Mouse (Mus musculus): Measurements from ENCODE around the gene Fam98b.

The Fam98b gene

DNA sequence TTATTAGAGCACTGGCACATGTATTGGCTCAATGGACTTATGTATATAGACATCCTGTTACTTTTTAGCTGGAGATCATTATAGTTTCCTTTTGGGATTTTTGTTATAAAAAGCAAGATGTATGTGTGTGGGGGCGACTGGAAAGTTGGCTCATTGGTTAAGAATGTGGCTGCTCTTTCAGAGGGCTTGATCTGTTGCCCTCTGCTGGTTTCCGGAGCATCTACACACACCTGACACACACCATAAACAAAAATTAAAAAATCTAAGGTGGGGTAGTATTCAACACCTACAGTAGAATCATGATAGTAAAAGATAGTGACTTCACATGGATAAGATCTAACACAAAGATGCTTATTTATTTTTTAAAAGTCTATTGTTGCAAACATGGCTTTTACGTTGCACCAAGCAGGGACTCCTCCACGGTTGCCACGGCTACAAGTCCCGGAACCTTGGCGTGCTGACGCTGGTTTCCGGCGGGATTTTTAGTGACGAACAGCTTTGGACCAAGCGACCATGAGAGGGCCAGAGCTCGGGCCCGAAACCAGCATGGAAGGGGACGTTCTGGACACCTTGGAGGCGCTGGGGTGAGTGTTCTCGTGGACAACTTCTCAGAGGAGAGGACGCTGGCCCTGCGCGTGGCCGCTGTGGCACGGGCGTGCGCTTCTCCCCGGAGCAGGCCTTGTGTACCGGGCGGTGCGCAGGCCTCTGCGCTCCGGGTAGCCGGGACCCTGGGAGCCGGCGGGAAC is at the start of gene Fam98b:
Gene Fam98b (plus strand): TSS at position 485 of the 746 bp plus-strand sequence.
- DNase-seq (ENCODE audit: low read depth, low spot score), result peak; percentile 57

GRCm38 (mm10) chr2:117200869-117201338 is 48.6 kb upstream of the Fam98b start:
- no peak for DNase-seq (ENCODE audit: low read depth, low spot score)

GRCm38 (mm10) chr2:117203350-117203749 is 46.2 kb upstream of the Fam98b start:
- no peak for DNase-seq (ENCODE audit: low read depth, low spot score)

DNA sequence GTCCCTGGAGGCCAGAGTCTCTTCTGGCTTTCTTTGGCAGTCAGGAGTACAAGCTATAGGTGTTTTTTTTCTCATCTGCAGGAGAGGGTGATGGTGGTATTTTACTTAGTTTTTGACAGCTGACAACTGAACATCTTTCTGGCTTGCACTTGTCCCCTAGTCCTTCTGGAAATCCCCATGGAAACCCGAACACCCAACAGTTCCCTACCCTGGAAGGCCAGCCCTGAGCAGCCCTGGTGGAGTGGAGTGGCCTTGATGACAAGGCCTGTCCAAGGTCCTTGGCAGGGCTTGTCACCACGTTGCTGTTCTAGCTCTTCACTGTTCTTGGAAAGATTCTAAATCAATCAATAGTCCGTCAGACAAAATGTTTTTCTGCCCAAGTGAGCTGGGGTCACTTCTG is 45.0 kb upstream of the Fam98b start:
- DNase-seq (ENCODE audit: low read depth, low spot score), result no peak

DNA sequence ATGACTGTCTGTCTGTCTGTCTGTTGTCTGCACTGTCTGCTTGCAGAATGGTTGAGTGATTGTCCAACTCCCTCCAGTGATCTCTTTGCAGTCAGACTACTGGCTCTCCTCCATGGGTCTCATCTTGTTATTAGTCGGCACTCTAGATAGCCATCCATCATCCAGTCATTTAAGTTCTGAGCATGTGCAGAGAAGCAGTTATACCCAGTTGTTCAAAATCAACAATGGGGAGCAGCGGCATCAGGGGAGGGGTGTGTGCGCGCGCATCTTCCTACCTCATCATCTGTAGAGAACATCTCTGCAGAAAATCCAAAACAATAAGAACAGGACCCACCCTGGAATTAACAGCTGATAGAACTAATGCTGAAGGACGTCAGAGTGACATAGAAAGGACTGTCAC is 44.5 kb upstream of the Fam98b start:
- no peak for DNase-seq (ENCODE audit: low read depth, low spot score)

DNA sequence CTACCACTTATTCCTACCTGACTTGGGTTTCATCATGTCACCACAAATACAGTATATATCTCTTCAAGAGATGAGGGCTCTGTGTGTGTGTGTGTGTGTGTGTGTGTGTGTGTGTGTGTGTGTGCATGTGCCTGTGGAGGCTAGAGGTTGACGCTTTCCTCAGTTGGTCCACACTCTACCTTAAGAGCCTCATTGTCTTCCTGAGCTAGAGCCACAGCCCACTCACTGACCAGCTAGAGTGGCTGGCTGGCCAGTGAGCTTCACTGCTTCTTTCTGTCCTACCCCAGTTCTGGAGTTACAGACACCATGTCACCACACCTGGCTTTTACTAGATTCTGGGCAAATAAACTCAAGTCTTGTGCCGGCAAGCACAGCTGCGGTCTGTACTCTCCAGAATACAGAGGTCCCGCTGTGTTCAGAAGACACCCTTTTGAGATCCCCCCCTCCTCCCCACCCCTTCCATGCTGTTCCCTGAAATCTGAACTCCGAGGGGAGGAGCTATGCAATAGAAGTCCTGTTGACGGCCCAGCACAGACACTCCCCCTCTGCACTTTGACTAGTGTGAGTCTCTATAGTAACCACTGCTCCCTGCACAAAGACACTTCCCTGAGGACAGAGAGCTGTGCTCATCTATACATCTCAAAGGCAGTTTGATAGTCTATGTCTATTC is 39.0 kb upstream of the Fam98b start:
- peak; percentile 25 for DNase-seq (ENCODE audit: low read depth, low spot score)

GRCm38 (mm10) chr2:117216152-117216551 is 33.4 kb upstream of the Fam98b start:
- no peak for DNase-seq (ENCODE audit: low read depth, low spot score)

GRCm38 (mm10) chr2:117217695-117218216 is 31.8 kb upstream of the Fam98b start:
- no peak for DNase-seq (ENCODE audit: low read depth, low spot score)

- no peak for DNase-seq (ENCODE audit: low read depth, low spot score)
These were observed 30.0 kb upstream of the Fam98b start for GRCm38 (mm10) chr2:117219536-117219935.

GRCm38 (mm10) chr2:117222651-117223050 is 26.9 kb upstream of the Fam98b start:
- no peak for DNase-seq (ENCODE audit: low read depth, low spot score)

- DNase-seq (ENCODE audit: low read depth, low spot score), result no peak
These were observed 20.9 kb upstream of the Fam98b start for GRCm38 (mm10) chr2:117228601-117229125.

- no peak for DNase-seq (ENCODE audit: low read depth, low spot score)
These were observed 19.3 kb upstream of the Fam98b start for GRCm38 (mm10) chr2:117230261-117230660.

DNA sequence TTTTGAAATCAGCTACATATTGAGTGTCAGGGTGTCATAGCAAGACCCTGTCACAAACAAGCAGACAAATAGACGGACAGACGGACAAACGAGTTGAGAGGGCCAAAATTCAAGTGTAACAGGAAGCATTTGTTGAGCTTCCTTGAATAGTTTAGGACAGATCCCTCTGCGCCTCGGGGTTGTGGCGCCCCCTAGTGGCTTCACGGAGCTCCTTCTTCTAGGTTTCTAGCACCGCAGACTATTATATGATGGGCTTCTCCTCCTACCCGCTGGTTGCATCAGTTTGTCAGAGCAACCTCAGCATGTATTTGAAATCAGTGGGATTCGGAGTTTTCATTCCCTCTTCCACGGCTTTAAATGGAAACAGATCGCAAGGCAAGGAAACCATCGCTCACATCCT is 18.3 kb upstream of the Fam98b start:
- DNase-seq (ENCODE audit: low read depth, low spot score), result peak; percentile 68

DNA sequence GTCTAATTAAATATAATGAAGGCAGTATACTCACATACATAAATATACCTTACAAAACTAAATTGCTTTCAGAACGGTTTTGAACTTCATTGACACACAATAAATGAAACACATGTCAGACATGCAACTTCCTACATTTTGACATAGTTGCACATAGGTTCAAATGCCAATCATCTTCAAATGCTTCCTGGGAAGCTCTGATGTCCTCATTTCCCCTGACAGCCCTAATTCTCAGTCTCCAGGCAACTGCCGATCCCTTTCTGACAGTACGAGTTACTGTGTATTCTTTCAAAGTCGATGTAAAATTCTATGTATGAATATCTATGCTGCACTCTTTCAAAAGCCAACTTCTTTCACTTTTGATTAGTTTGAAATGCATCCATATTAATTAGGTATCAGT is 7.6 kb upstream of the Fam98b start:
- DNase-seq (ENCODE audit: low read depth, low spot score), result no peak

DNA sequence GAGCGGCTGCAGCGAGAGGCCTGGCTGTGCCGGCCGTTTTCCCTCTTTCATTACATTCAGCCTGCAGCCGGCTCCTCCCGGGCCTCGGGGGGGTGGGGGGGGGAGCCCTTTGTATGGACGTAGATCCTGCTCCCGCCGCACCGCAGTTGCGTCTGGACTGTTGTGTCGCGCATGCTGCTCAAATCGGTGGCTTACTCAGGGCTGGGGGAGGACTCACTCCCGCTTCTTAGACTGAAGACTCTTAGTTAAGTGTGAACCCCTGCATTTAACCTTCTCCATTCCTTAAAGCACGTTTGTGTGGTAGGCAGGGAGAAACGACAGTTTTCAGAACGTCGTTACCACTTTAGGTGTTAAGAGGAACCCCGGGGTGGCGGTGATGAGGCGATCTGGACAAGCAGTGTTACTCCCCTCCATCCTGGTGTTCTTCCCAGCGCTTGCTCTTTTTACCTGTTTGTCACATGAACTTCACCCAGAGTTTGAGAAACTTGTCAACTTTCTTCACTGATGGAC is 517 bp downstream of the Fam98b start:
- DNase-seq (ENCODE audit: low read depth, low spot score), result no peak

- no peak for DNase-seq (ENCODE audit: low read depth, low spot score)
These were observed 5.9 kb downstream of the Fam98b start for GRCm38 (mm10) chr2:117255415-117255814.

DNA sequence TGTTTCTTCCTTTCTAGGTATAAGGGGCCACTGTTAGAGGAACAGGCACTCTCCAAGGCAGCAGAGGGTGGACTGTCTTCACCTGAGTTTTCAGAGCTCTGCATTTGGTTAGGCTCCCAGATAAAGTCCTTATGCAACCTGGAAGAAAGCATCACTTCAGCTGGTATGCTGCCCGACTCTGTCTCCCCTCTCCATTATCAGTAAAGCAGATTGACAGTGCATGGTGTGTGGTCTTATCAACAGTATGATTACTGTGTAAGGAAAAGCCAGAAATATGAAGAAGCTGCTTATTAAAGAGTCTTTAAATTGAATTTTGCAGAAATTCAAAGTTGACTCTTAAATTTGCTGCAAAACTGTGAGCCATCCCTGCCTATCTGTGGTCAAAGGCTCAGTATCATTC is 8.1 kb downstream of the Fam98b start:
- DNase-seq (ENCODE audit: low read depth, low spot score), result no peak

- DNase-seq (ENCODE audit: low read depth, low spot score), result no peak
These were observed 12.6 kb downstream of the Fam98b start for GRCm38 (mm10) chr2:117262184-117262583.

DNA sequence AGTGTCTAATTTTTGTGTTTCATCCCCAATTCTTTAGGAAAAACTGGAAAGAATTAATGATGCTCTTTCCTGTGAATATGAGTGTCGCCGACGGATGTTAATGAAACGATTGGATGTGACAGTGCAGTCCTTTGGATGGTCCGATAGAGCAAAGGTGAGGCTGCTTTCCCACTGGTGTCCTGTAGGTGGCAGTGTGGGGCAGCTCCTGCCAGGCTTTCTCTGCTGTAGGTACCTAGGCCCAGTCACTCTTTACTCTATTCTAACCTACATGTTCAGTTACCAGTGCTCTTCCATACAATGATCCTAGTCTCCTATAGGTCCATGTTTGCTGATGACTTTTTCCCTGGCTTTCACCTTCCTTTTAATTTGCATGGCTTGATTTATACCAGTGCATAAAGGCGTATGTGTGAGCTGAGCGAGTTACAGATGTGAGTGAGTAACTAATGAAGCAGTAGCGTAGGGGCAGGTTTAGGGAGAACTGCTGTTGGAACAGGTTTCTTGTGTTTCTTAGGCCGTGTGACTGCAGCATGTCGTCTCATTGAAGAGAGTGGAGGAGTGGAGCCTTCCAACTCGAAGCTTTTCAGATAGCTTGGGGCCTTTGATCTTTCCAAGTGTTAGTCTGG is 14.4 kb downstream of the Fam98b start:
- DNase-seq (ENCODE audit: low read depth, low spot score), result peak; percentile 14

GRCm38 (mm10) chr2:117288291-117288690 is 38.8 kb downstream of the Fam98b start:
- DNase-seq (ENCODE audit: low read depth, low spot score), result no peak

DNA sequence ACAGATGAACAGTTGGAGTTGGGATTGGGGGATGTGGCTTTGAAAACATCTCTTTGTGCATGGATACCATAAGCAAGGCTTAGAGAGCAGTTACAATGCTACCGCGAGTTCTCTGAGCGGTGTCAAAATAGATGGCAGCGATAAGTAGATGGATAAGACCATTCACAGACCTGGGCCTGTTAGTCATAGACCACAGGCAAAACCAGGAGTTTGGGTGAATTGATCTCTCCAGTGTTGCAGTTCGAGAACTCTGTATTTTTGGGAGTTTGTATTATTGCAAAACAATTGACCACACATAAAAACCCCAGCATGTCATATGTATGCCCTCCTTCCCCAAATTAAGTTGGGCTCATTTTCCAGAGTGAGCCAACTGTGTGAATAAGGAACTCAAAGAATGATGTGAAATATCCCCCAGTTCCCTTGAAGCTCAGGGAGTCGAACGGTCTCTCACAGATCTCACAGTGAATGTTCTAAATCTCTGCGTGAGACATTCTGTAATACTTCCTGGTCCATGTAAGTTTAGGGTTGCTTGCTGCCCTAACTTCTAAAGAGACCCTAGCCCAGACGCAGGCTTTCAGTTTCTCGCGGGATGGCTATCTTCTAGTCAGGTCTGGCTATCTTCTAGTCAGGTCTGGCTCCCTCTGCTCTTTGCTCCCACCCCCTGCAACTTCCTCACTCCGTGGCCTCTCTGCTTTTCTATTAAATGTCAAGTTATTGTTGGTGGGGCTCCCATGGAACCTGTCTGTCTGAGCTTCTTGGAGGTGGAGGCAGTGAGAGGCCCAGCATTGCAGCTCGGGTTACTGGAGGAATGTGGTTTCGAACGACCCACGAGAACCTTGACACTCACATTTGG is 50.3 kb downstream of the Fam98b start:
- DNase-seq (ENCODE audit: low read depth, low spot score), result no peak

Measured in skeletal muscle tissue, adult 2 months (tissue).